In genomic region chr9:111731939-111732670, GRCm38 (mm10) we compare ENCODE assay signal across 24 mouse cellular contexts. TPM values are rescaled to one million over a fixed set of nuclear protein-coding genes. Genes with fewer than 3 reads are reported as not detected.
A peak's percentile ranks its signal among the peaks of the same experiment; 100 is the strongest.
DNase-seq lines count a peak whose midpoint lies in the region; ATAC-seq and TF ChIP-seq lines count a peak whose summit lies in the region.
"Had no signal": no experiment of that assay in that cellular context is flagged by ENCODE, and none has a peak within 500 bp of the region (broad histone marks: within the 10 kb centered on the region; RNA-seq: fewer than 3 reads in every experiment).

No protein-coding gene starts in this region.

- no peak for TF ChIP-seq EP300 in lung, postnatal 0 days (IDR thresholded peaks at IDR 0.05)

- H3K27me3 ChIP-seq in intestine, postnatal 0 days (replicated peaks; ENCODE audit: control insufficient read depth, insufficient read depth, low read length), result no peaks in the 10 kb centered on the region
- H3K27me3 ChIP-seq in lung, postnatal 0 days (replicated peaks; ENCODE audit: insufficient read depth, low read length), result no peaks in the 10 kb centered on the region
- H3K27me3 ChIP-seq in intestine, embryonic 15.5 days (replicated peaks), result no peaks in the 10 kb centered on the region
- H3K27me3 ChIP-seq: embryonic facial prominence, embryonic 12.5 days; forebrain, embryonic 12.5 days; Patski had no signal

- WGBS in intestine, postnatal 0 days, result 71% methylated on average over 9 of the region's 9 CpGs
- WGBS in lung, postnatal 0 days, result 41% methylated on average over 9 of the region's 9 CpGs
- WGBS in intestine, embryonic 15.5 days, result 72% methylated on average over 9 of the region's 9 CpGs

- H3K4me3 ChIP-seq in ES-E14 (ENCODE audit: insufficient read depth in 1 of 2, low read depth in 1 of 2, low read length in 2 of 2, poor library complexity in 1 of 2, severe bottlenecking in 1 of 2), result no peak overlapping the region
- H3K4me3 ChIP-seq in intestine, postnatal 0 days (ENCODE audit: low read depth, low read length), result no peak overlapping the region
- H3K4me3 ChIP-seq in lung, postnatal 0 days (ENCODE audit: low read depth, low read length), result no peak overlapping the region
- H3K4me3 ChIP-seq in intestine, embryonic 15.5 days (replicated peaks), result no peak overlapping the region
- H3K4me3 ChIP-seq: embryonic facial prominence, embryonic 10.5 days; embryonic facial prominence, embryonic 12.5 days; forebrain, embryonic 10.5 days; forebrain, embryonic 12.5 days had no signal

- no peak for TF ChIP-seq CTCF in intestine, postnatal 0 days (IDR thresholded peaks at IDR 0.05; ENCODE audit: low read depth)
- no peak for TF ChIP-seq CTCF in lung, postnatal 0 days (IDR thresholded peaks at IDR 0.05)

- H3K4me2 ChIP-seq in intestine, postnatal 0 days (replicated peaks; ENCODE audit: low read depth), result no peak overlapping the region
- no peak overlapping the region for H3K4me2 ChIP-seq in lung, postnatal 0 days (replicated peaks; ENCODE audit: low read depth, low read length)
- no peak overlapping the region for H3K4me2 ChIP-seq in intestine, embryonic 15.5 days (replicated peaks)
- H3K4me2 ChIP-seq: embryonic facial prominence, embryonic 12.5 days; forebrain, embryonic 12.5 days had no signal

- no peaks in the 10 kb centered on the region for H3K36me3 ChIP-seq in ES-E14 (ENCODE audit: control insufficient read depth, insufficient read depth, low read length, poor library complexity, severe bottlenecking)
- H3K36me3 ChIP-seq in intestine, postnatal 0 days (ENCODE audit: control insufficient read depth, insufficient read depth), result no peaks in the 10 kb centered on the region
- no peaks in the 10 kb centered on the region for H3K36me3 ChIP-seq in lung, postnatal 0 days (ENCODE audit: insufficient read depth, low read length)
- H3K36me3 ChIP-seq in intestine, embryonic 15.5 days, result no peaks in the 10 kb centered on the region
- H3K36me3 ChIP-seq: embryonic facial prominence, embryonic 10.5 days; embryonic facial prominence, embryonic 12.5 days; forebrain, embryonic 10.5 days; forebrain, embryonic 12.5 days had no signal

- DNase-seq in ES-CJ7 (ENCODE audit: low read depth, low spot score) (peak; percentile 81), ES-E14 (ENCODE audit: low read depth, low spot score) (peak; percentile 49), R1 (ENCODE audit: low read depth, low spot score) (peak; percentile 88)
- DNase-seq in fat pad, adult 2 months (ENCODE audit: extremely low read depth, low read depth, low spot score), result peak; percentile 63
- DNase-seq in lung, postnatal 14 days, result no peak
- no peak for DNase-seq in lung, postnatal 0 days (ENCODE audit: low spot score)
- DNase-seq: adrenal gland, postnatal 10 days; adrenal gland, postnatal 36 days; cerebellum, adult 11-12 months; cerebellum, adult 2 months; cerebellum, adult 9-10 months; cerebellum, postnatal 10 days; cerebellum, postnatal 25 days had no signal

- H3K9ac ChIP-seq in ES-E14 (ENCODE audit: insufficient read depth, low read depth, low read length, poor library complexity, severe bottlenecking), result no peak overlapping the region
- H3K9ac ChIP-seq in intestine, postnatal 0 days (ENCODE audit: low read depth, low read length), result no peak overlapping the region
- H3K9ac ChIP-seq in lung, postnatal 0 days (replicated peaks; ENCODE audit: low read depth), result no peak overlapping the region
- no peak overlapping the region for H3K9ac ChIP-seq in intestine, embryonic 15.5 days
- H3K9ac ChIP-seq: embryonic facial prominence, embryonic 12.5 days; forebrain, embryonic 12.5 days had no signal

- ATAC-seq in intestine, postnatal 0 days, result no peak
- no peak for ATAC-seq in lung, postnatal 0 days
- ATAC-seq in intestine, embryonic 15.5 days, result no peak
- ATAC-seq: activated CD4-positive, CD25-positive, alpha-beta regulatory T cell, adult 4 months; forebrain, embryonic 14.5 days; forebrain, embryonic 16.5 days; Patski had no signal

- in situ Hi-C loops in ES-E14 (cut with MboI; ENCODE audit: low sequenced_read_pairs in 2 of 2, unreplicated experiment in 2 of 2), result no loop called here

- no peak overlapping the region for H3K27ac ChIP-seq in ES-E14 (ENCODE audit: insufficient read depth, low read depth, low read length, poor library complexity, severe bottlenecking)
- no peak overlapping the region for H3K27ac ChIP-seq in intestine, postnatal 0 days (ENCODE audit: low read depth, low read length)
- no peak overlapping the region for H3K27ac ChIP-seq in lung, postnatal 0 days (ENCODE audit: low read length)
- no peak overlapping the region for H3K27ac ChIP-seq in intestine, embryonic 15.5 days
- H3K27ac ChIP-seq: embryonic facial prominence, embryonic 10.5 days; embryonic facial prominence, embryonic 12.5 days; forebrain, embryonic 10.5 days; forebrain, embryonic 12.5 days had no signal

- H3K4me1 ChIP-seq in ES-E14 (ENCODE audit: control insufficient read depth in 2 of 2, insufficient read depth in 2 of 2, low read length in 2 of 2, poor library complexity in 1 of 2), result 0 out of 4 replicates have a peak, but pooled peaks cover 0 to 2% of the 10 kb centered on the region in 2 experiments
- H3K4me1 ChIP-seq in intestine, postnatal 0 days (replicated peaks; ENCODE audit: control insufficient read depth, insufficient read depth, low read length), result no peaks in the 10 kb centered on the region
- H3K4me1 ChIP-seq in lung, postnatal 0 days (ENCODE audit: insufficient read depth, low read depth, low read length), result no peaks in the 10 kb centered on the region
- H3K4me1 ChIP-seq in intestine, embryonic 15.5 days (replicated peaks), result no peaks in the 10 kb centered on the region
- H3K4me1 ChIP-seq: embryonic facial prominence, embryonic 10.5 days; embryonic facial prominence, embryonic 12.5 days; forebrain, embryonic 10.5 days; forebrain, embryonic 12.5 days had no signal

- H3K9me3 ChIP-seq in ES-E14 (ENCODE audit: control insufficient read depth, insufficient read depth, low read depth, low read length), result no peaks in the 10 kb centered on the region
- no peaks in the 10 kb centered on the region for H3K9me3 ChIP-seq in intestine, postnatal 0 days (ENCODE audit: control insufficient read depth)
- H3K9me3 ChIP-seq in lung, postnatal 0 days (ENCODE audit: low read length), result no peaks in the 10 kb centered on the region
- no peaks in the 10 kb centered on the region for H3K9me3 ChIP-seq in intestine, embryonic 15.5 days
- H3K9me3 ChIP-seq: embryonic facial prominence, embryonic 10.5 days; embryonic facial prominence, embryonic 12.5 days; forebrain, embryonic 10.5 days; forebrain, embryonic 12.5 days had no signal

TF ChIP-seq in ES-E14, 5 proteins besides CTCF, POLR2A, EP300 and RAD21:
- TF ChIP-seq HCFC1 (IDR thresholded peaks at IDR 0.05; ENCODE audit: borderline replicate concordance, insufficient read depth, low read length) (no peak), MAFK (IDR thresholded peaks at IDR 0.05; ENCODE audit: insufficient read depth, low read depth, low read length) (no peak), ZNF384 (IDR thresholded peaks at IDR 0.05; ENCODE audit: low read depth, low read length) (no peak), CHD2 (IDR thresholded peaks at IDR 0.05; ENCODE audit: low read depth, low read length) (no peak), ZC3H11A (IDR thresholded peaks at IDR 0.05; ENCODE audit: borderline replicate concordance, low read depth, low read length) (no peak)

RNA-seq across cellular contexts. Expression of gene Stac, which starts 42.0 kb away (rescaled TPM):
- 0.45 TPM in 1 of 2 replicates, not detected in the other for total RNA-seq in ES-E14 (2012; rRNA removed)
- polyA plus RNA-seq in intestine, postnatal 0 days (2015; fragmentation: Nextera tagmentation; extraction: Ambion mirVana), result 1.7 and 1.8 TPM in 2 replicates
- polyA plus RNA-seq in lung, postnatal 0 days (2015; fragmentation: Nextera tagmentation; extraction: Ambion mirVana), result 0.18 and 0.36 TPM in 2 replicates
- polyA plus RNA-seq in intestine, embryonic 15.5 days (2015; fragmentation: Nextera tagmentation; extraction: Ambion mirVana), result 3.3 and 3.5 TPM in 2 replicates
- total RNA-seq: MEL had no signal
- polyA plus RNA-seq: activated CD4-positive, CD25-positive, alpha-beta regulatory T cell, adult 4 months had no signal

Comparison
In these comparisons a context has a peak if more than half of its experiments do, and no peak if none do; other contexts are left out.
1. DNase-seq: peak in ES-CJ7 (single experiment), ES-E14 (single experiment), R1 (single experiment) and fat pad, adult 2 months (single experiment); none in lung, postnatal 14 days (single experiment) and lung, postnatal 0 days (single experiment).